19 mouse cellular contexts compared by ENCODE assay signal in genomic region chr9:110436041-110436440, GRCm38 (mm10). TPM values are rescaled to one million over a fixed set of nuclear protein-coding genes. Genes with fewer than 3 reads are reported as not detected.
"Had no signal": no experiment of that assay in that cellular context is flagged by ENCODE, and none has a peak within 500 bp of the region (broad histone marks: within the 10 kb centered on the region; RNA-seq: fewer than 3 reads in every experiment).

No protein-coding gene starts in this region.

- DNase-seq: retina, postnatal 1 day; right cerebral cortex, adult 18-20 months; right cerebral cortex, postnatal 14 days; right cerebral cortex, postnatal 25 days; right cerebral cortex, postnatal 4 days; spleen, adult 18-20 months; thymus, adult 18-20 months; thymus, adult 2 months; thymus, postnatal 14 days; thymus, postnatal 25 days; thymus, postnatal 36 days; thymus, postnatal 4 days had no signal

- H3K9ac ChIP-seq: neural tube, embryonic 13.5 days; neural tube, embryonic 15.5 days; stomach, embryonic 15.5 days had no signal

- H3K27me3 ChIP-seq: neural tube, embryonic 13.5 days; neural tube, embryonic 15.5 days; stomach, embryonic 15.5 days had no signal

- H3K27ac ChIP-seq: neural tube, embryonic 13.5 days; neural tube, embryonic 15.5 days; stomach, embryonic 15.5 days; stomach, postnatal 0 days had no signal

- H3K4me1 ChIP-seq: neural tube, embryonic 13.5 days; neural tube, embryonic 15.5 days; stomach, embryonic 15.5 days had no signal

- H3K9me3 ChIP-seq: neural tube, embryonic 13.5 days; neural tube, embryonic 15.5 days; stomach, embryonic 15.5 days had no signal

- H3K4me3 ChIP-seq: neural tube, embryonic 13.5 days; neural tube, embryonic 15.5 days; stomach, embryonic 15.5 days had no signal

- H3K4me2 ChIP-seq: neural tube, embryonic 13.5 days; neural tube, embryonic 15.5 days; stomach, embryonic 15.5 days had no signal

RNA-seq across cellular contexts. Expression of gene Ngp, which starts 16.5 kb away (rescaled TPM):
- polyA plus RNA-seq: small intestine, adult 2 months; testis, adult 2 months; urinary bladder, adult 2 months had no signal
